Mouse (Mus musculus): Measurements from ENCODE around the gene Gale. TPM values are rescaled to one million over a fixed set of nuclear protein-coding genes. Genes with fewer than 3 reads are reported as not detected.

Gene Gale
- total RNA-seq, 1 experiment = 33.0 TPM

DNA sequence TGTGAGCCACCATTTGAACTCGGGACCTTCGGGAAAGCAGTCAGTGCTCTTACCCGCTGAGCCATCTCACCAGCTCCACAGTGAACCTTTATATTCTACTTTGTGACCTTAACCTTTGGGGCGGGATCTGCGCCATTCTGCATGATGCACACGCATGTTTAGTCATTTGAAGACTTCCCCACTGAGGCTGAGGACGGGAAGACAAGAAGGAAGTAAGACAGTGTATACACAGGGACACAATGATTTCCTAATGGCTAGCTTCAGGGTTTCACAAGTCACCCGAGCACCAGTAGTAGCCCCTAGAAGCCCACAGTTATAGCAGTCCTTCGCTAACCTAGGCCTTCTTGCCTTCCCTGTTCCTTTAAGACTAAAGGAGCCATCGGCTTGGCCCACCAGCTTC lies 17.8 kb upstream of the Gale start:
- H3K4me1 ChIP-seq (ENCODE audit: control insufficient read depth in 2 of 2, insufficient read depth in 2 of 2, low read length in 2 of 2, poor library complexity in 1 of 2) = peaks cover 0 to 2% of the 10 kb centered on the region in 2 experiments; a peak in 1 of 4 replicates
- in situ Hi-C loops (cut with MboI; ENCODE audit: low sequenced_read_pairs in 2 of 2, unreplicated experiment in 2 of 2) = no loop called here
- H3K4me3 ChIP-seq (ENCODE audit: insufficient read depth in 1 of 2, low read depth in 1 of 2, low read length in 2 of 2, poor library complexity in 1 of 2, severe bottlenecking in 1 of 2) = peak overlapping the region; percentile 24 to 91; a peak in 2 of 4 replicates
- no peak for TF ChIP-seq MAFK (IDR thresholded peaks at IDR 0.05; ENCODE audit: insufficient read depth, low read depth, low read length)
- no peak for TF ChIP-seq CHD2 (IDR thresholded peaks at IDR 0.05; ENCODE audit: low read depth, low read length)
- no peak for TF ChIP-seq ZNF384 (IDR thresholded peaks at IDR 0.05; ENCODE audit: low read depth, low read length)
- peak overlapping the region; percentile 32; the same call in 1 of the 2 replicates for H3K9ac ChIP-seq (ENCODE audit: insufficient read depth, low read depth, low read length, poor library complexity, severe bottlenecking)
- H3K36me3 ChIP-seq (ENCODE audit: control insufficient read depth, insufficient read depth, low read length, poor library complexity, severe bottlenecking) = no peaks in the 10 kb centered on the region
- no peaks in the 10 kb centered on the region for H3K9me3 ChIP-seq (ENCODE audit: control insufficient read depth, insufficient read depth, low read depth, low read length)
- H3K27ac ChIP-seq (ENCODE audit: insufficient read depth, low read depth, low read length, poor library complexity, severe bottlenecking) = no peak overlapping the region
- no peak for DNase-seq (ENCODE audit: low read depth, low spot score)

DNA sequence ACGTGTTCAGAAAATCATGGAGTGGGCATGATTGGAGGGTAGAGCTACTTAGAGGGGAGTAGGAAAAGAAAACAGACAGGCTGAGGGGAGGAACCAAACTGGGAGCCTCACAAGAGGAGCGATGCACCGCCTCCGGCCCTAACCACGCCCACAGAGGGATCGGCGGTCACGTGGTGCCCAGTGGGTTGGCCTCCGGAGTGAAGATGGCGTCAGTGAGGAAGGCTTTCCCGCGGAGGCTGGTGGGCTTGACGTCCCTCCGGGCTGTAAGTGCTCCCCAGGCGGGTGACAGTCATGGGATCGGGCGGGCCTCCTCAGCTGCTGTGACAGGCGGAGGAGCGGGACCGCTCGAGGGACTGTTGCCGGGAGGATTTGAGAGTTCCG lies 17.3 kb upstream of the Gale start, which contains the start of gene Hmgcl:
TSS of gene Hmgcl (plus strand) at position 171 of the 381 bp plus-strand sequence.
- H3K4me3 ChIP-seq (ENCODE audit: insufficient read depth in 1 of 2, low read depth in 1 of 2, low read length in 2 of 2, poor library complexity in 1 of 2, severe bottlenecking in 1 of 2) = peak within 1 kb of the TSS; percentile 83 to 91
- no peak within 1 kb of the TSS for H3K27ac ChIP-seq (ENCODE audit: insufficient read depth, low read depth, low read length, poor library complexity, severe bottlenecking)
- H3K9ac ChIP-seq (ENCODE audit: insufficient read depth, low read depth, low read length, poor library complexity, severe bottlenecking) = peak within 1 kb of the TSS; percentile 76
- TF ChIP-seq HCFC1 (IDR thresholded peaks at IDR 0.05; ENCODE audit: borderline replicate concordance, insufficient read depth, low read length) (peak; percentile 17; the same call in 1 of the 2 replicates), ZC3H11A (IDR thresholded peaks at IDR 0.05; ENCODE audit: borderline replicate concordance, low read depth, low read length) (no peak), CHD2 (IDR thresholded peaks at IDR 0.05; ENCODE audit: low read depth, low read length) (no peak)
- H3K36me3 ChIP-seq (ENCODE audit: control insufficient read depth, insufficient read depth, low read length, poor library complexity, severe bottlenecking) = no peaks in the 10 kb centered on the region
- peak; percentile 94 for DNase-seq (ENCODE audit: low read depth, low spot score)
- in situ Hi-C loops (cut with MboI; ENCODE audit: low sequenced_read_pairs in 2 of 2, unreplicated experiment in 2 of 2) = no loop called here
- no peaks in the 10 kb centered on the region for H3K9me3 ChIP-seq (ENCODE audit: control insufficient read depth, insufficient read depth, low read depth, low read length)
- peaks cover 0 to 2% of the 10 kb centered on the region in 2 experiments; a peak in 1 of 4 replicates for H3K4me1 ChIP-seq (ENCODE audit: control insufficient read depth in 2 of 2, insufficient read depth in 2 of 2, low read length in 2 of 2, poor library complexity in 1 of 2)

DNA sequence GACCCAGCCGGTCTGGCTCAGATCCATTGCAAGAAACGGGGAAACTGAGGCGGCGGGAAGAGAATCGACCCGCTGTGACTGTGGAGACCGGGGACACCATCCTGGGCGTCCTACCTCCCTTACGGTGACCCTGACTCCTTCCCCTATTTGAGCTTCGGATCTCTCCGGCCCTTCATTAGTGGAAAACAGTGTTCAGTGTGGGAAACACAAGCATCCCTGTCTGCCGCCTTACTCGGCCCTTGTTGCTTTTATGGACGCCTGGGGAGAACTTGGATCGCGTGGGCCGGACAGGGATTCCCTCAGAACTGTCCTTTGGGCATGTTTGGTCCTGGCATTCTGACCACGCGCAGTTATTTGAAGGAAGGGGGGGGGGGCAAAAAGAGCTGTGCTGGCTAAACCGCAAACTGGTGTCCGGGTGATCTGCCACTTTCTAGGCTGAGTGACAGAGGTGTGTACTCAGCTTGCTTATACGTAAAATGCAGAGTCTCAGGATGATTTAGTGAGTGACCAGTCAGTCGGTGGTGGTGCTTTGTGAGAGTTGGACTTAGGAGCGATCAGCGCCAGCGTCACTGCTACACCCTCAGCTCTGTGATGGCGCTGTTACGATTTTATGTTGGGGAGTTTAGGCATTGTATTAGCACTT lies 16.7 kb upstream of the Gale start:
- no peak overlapping the region for H3K27ac ChIP-seq (ENCODE audit: insufficient read depth, low read depth, low read length, poor library complexity, severe bottlenecking)
- H3K4me1 ChIP-seq (ENCODE audit: control insufficient read depth in 2 of 2, insufficient read depth in 2 of 2, low read length in 2 of 2, poor library complexity in 1 of 2) = peaks cover 0 to 3% of the 10 kb centered on the region in 2 experiments; a peak in 1 of 4 replicates
- no peaks in the 10 kb centered on the region for H3K36me3 ChIP-seq (ENCODE audit: control insufficient read depth, insufficient read depth, low read length, poor library complexity, severe bottlenecking)
- peak overlapping the region; percentile 76 for H3K9ac ChIP-seq (ENCODE audit: insufficient read depth, low read depth, low read length, poor library complexity, severe bottlenecking)
- H3K9me3 ChIP-seq (ENCODE audit: control insufficient read depth, insufficient read depth, low read depth, low read length) = no peaks in the 10 kb centered on the region
- H3K4me3 ChIP-seq (ENCODE audit: insufficient read depth in 1 of 2, low read depth in 1 of 2, low read length in 2 of 2, poor library complexity in 1 of 2, severe bottlenecking in 1 of 2) = peak overlapping the region; percentile 83 to 91
- in situ Hi-C loops (cut with MboI; ENCODE audit: low sequenced_read_pairs in 2 of 2, unreplicated experiment in 2 of 2) = no loop called here
- no peak for DNase-seq (ENCODE audit: low read depth, low spot score)
- TF ChIP-seq MAFK (IDR thresholded peaks at IDR 0.05; ENCODE audit: insufficient read depth, low read depth, low read length) (no peak), HCFC1 (IDR thresholded peaks at IDR 0.05; ENCODE audit: borderline replicate concordance, insufficient read depth, low read length) (no peak; the same call in 1 of the 2 replicates), ZC3H11A (IDR thresholded peaks at IDR 0.05; ENCODE audit: borderline replicate concordance, low read depth, low read length) (no peak), CHD2 (IDR thresholded peaks at IDR 0.05; ENCODE audit: low read depth, low read length) (no peak), ZNF384 (IDR thresholded peaks at IDR 0.05; ENCODE audit: low read depth, low read length) (no peak)

DNA sequence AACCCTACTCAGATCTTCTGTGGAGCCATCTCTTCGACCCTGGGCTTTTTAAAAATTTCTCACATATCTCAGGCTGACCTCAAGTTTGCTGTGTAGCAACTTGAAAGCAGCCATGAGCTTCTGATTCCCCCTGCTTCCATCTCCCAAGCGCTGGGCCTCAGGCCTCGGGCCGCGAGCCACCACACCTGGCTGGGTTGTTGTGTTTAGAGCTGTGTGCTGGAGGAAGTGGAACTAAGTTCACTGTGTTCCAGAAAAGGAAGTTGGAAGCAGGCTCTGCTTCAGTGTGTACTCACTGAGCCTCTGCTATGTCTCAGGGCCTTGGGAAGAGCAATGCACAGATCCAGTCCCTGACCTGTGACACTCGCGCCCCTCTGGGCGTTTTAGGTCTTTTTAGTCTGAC lies 15.4 kb upstream of the Gale start:
- in situ Hi-C loops (cut with MboI; ENCODE audit: low sequenced_read_pairs in 2 of 2, unreplicated experiment in 2 of 2) = no loop called here
- H3K9me3 ChIP-seq (ENCODE audit: control insufficient read depth, insufficient read depth, low read depth, low read length) = no peaks in the 10 kb centered on the region
- TF ChIP-seq MAFK (IDR thresholded peaks at IDR 0.05; ENCODE audit: insufficient read depth, low read depth, low read length) (no peak), CHD2 (IDR thresholded peaks at IDR 0.05; ENCODE audit: low read depth, low read length) (no peak), ZNF384 (IDR thresholded peaks at IDR 0.05; ENCODE audit: low read depth, low read length) (no peak), ZC3H11A (IDR thresholded peaks at IDR 0.05; ENCODE audit: borderline replicate concordance, low read depth, low read length) (no peak), HCFC1 (IDR thresholded peaks at IDR 0.05; ENCODE audit: borderline replicate concordance, insufficient read depth, low read length) (no peak)
- DNase-seq (ENCODE audit: low read depth, low spot score) = no peak
- H3K9ac ChIP-seq (ENCODE audit: insufficient read depth, low read depth, low read length, poor library complexity, severe bottlenecking) = no peak overlapping the region
- H3K36me3 ChIP-seq (ENCODE audit: control insufficient read depth, insufficient read depth, low read length, poor library complexity, severe bottlenecking) = no peaks in the 10 kb centered on the region
- no peak overlapping the region for H3K27ac ChIP-seq (ENCODE audit: insufficient read depth, low read depth, low read length, poor library complexity, severe bottlenecking)
- H3K4me1 ChIP-seq (ENCODE audit: control insufficient read depth in 2 of 2, insufficient read depth in 2 of 2, low read length in 2 of 2, poor library complexity in 1 of 2) = peaks cover 0 to 3% of the 10 kb centered on the region in 2 experiments; a peak in 1 of 4 replicates
- H3K4me3 ChIP-seq (ENCODE audit: insufficient read depth in 1 of 2, low read depth in 1 of 2, low read length in 2 of 2, poor library complexity in 1 of 2, severe bottlenecking in 1 of 2) = no peak overlapping the region

All from ES-E14 (cell line).